Mouse (Mus musculus): ENCODE measurements around the gene Sh3d19. TPM values are rescaled to one million over a fixed set of nuclear protein-coding genes. Genes with fewer than 3 reads are reported as not detected.

Sh3d19 gene
- total and polyA plus RNA-seq, 3 experiments: 0.16 to 0.76 (median 0.33) TPM

DNA sequence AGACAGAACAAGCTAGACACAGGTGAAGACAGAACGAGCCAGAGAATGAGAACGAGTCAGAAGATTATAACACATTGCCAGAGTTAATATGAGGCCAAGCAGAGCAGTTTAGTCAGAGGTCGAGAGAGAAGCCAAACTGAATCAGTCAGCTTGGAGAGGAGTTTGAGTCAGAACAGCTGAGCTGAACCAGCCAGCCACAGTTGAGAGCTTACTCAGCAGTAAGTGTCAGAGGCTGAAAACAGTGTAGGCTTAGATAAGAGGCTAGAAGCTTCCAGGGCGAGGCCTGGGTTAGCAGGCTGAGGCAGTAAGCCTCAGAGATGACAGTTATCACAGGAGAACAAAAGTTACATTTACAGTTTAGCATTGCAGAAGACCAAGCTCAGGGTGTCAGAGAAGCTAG, 137.7 kb downstream of the Sh3d19 start:
- no peak overlapping the region for H3K9ac ChIP-seq (ENCODE audit: insufficient read depth, low read depth)
- H3K4me2 ChIP-seq (ENCODE audit: insufficient read depth, low read depth, poor library complexity, severe bottlenecking): no peak overlapping the region
- in situ Hi-C loops (cut with MboI; ENCODE audit: low pct_ligation_motif_present, low pct_unique_long_range_greater_than_20kb, low sequenced_read_pairs): loop anchor here (25.0 kb wide), 1 partner anchor 396 kb away; no protein-coding TSS in a partner anchor

DNA sequence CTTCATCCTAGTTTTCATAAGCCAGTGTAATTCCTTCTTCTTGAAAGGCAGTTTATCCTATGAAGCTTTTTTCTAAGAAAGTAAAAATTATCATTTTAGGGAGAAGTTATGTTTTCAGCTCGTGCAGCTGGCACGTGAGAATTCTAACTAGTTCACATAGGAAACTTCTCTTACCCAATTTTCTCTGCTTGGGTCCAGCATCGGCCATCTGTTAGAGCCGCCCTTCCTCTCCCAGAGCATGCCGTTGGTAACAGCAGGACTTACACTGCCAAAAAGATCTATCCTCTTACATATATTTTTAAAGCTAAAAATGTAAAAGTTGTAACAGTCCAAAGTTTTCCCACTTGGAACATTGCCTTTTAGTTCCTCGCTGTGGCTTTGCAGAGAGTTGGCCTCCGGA, 138.2 kb downstream of the Sh3d19 start:
- Histone ChIP-seq H3K27ac (ENCODE audit: insufficient read depth, low read depth) (no peak overlapping the region), H3K4me2 (ENCODE audit: insufficient read depth, low read depth, poor library complexity, severe bottlenecking) (no peak overlapping the region), H3K4me3 (replicated peaks in 1 of 3; ENCODE audit: low read depth in 2 of 3, low read length in 2 of 3, poor library complexity in 1 of 3) (no peak overlapping the region), H3K36me3 (replicated peaks in 1 of 2; ENCODE audit: control insufficient read depth in 1 of 2, insufficient read depth in 1 of 2, low read length in 1 of 2) (no peaks in the 10 kb centered on the region), H3K79me2 (replicated peaks; ENCODE audit: control insufficient read depth, extremely low read depth, insufficient read depth, poor library complexity, severe bottlenecking) (no peaks in the 10 kb centered on the region), H3K27me3 (replicated peaks) (no peaks in the 10 kb centered on the region), H3K4me1 (ENCODE audit: control insufficient read depth in 1 of 2, insufficient read depth in 2 of 2) (peaks cover 0 to 8% of the 10 kb centered on the region in 2 experiments; a peak in 3 of 4 replicates), H3K9ac (ENCODE audit: insufficient read depth, low read depth) (no peak overlapping the region), H3K9me3 (replicated peaks; ENCODE audit: low read length) (no peaks in the 10 kb centered on the region)
- no peak for DNase-seq (ENCODE audit: extremely low read depth)
- dilution Hi-C loops (cut with MboI; ENCODE audit: extremely low pct_ligation_motif_present, extremely low pct_unique_long_range_greater_than_20kb, low sequenced_read_pairs): no loop called here
- in situ Hi-C loops (cut with MboI; ENCODE audit: low pct_ligation_motif_present, low pct_unique_long_range_greater_than_20kb, low sequenced_read_pairs): loop anchor here (25.0 kb wide), 1 partner anchor 397 kb away; no protein-coding TSS in a partner anchor
- TF ChIP-seq MAZ (IDR thresholded peaks at IDR 0.05; ENCODE audit: low read depth, low read length): no peak
- TF ChIP-seq TCF12 (IDR thresholded peaks at IDR 0.05; ENCODE audit: low read depth, low read length): no peak
- no peak for TF ChIP-seq IRF4 (IDR thresholded peaks at IDR 0.05; ENCODE audit: low read depth, low read length)

More for the DNA sequence above, 137.7 kb downstream of the Sh3d19 start:
- H3K79me2 ChIP-seq (replicated peaks; ENCODE audit: control insufficient read depth, extremely low read depth, insufficient read depth, poor library complexity, severe bottlenecking): no peaks in the 10 kb centered on the region
- H3K9me3 ChIP-seq (replicated peaks; ENCODE audit: low read length): no peaks in the 10 kb centered on the region
- no peak overlapping the region for H3K27ac ChIP-seq (ENCODE audit: insufficient read depth, low read depth)
- no peaks in the 10 kb centered on the region for H3K27me3 ChIP-seq (replicated peaks)
- peaks cover 0 to 8% of the 10 kb centered on the region in 2 experiments; a peak in 3 of 4 replicates for H3K4me1 ChIP-seq (ENCODE audit: control insufficient read depth in 1 of 2, insufficient read depth in 2 of 2)
- H3K36me3 ChIP-seq (replicated peaks in 1 of 2; ENCODE audit: control insufficient read depth in 1 of 2, insufficient read depth in 1 of 2, low read length in 1 of 2): no peaks in the 10 kb centered on the region
- no peak for TF ChIP-seq POLR2A (IDR thresholded peaks at IDR 0.05; ENCODE audit: low read depth, low read length)
- no peak for TF ChIP-seq UBTF (IDR thresholded peaks at IDR 0.05; ENCODE audit: low read depth, low read length)
- no peak for TF ChIP-seq RAD21 (IDR thresholded peaks at IDR 0.05; ENCODE audit: low read depth, low read length)
- TF ChIP-seq ELF1 (IDR thresholded peaks at IDR 0.05; ENCODE audit: low read depth, low read length): no peak
- TF ChIP-seq NELFE (IDR thresholded peaks at IDR 0.05; ENCODE audit: low read depth, low read length): no peak
- TF ChIP-seq GABPA (IDR thresholded peaks at IDR 0.05; ENCODE audit: insufficient replicate concordance, low read depth, low read length): no peak
- no peak for TF ChIP-seq ZNF384 (IDR thresholded peaks at IDR 0.05; ENCODE audit: low read depth, low read length)
- no peak for TF ChIP-seq JUN (IDR thresholded peaks at IDR 0.05; ENCODE audit: insufficient read depth, low read depth, low read length)
- no peak for TF ChIP-seq MEF2A (IDR thresholded peaks at IDR 0.05; ENCODE audit: borderline replicate concordance, low read depth, low read length)
- DNase-seq (ENCODE audit: extremely low read depth): no peak
- H3K4me3 ChIP-seq (replicated peaks in 1 of 3; ENCODE audit: low read depth in 2 of 3, low read length in 2 of 3, poor library complexity in 1 of 3): no peak overlapping the region
- dilution Hi-C loops (cut with MboI; ENCODE audit: extremely low pct_ligation_motif_present, extremely low pct_unique_long_range_greater_than_20kb, low sequenced_read_pairs): no loop called here

DNA sequence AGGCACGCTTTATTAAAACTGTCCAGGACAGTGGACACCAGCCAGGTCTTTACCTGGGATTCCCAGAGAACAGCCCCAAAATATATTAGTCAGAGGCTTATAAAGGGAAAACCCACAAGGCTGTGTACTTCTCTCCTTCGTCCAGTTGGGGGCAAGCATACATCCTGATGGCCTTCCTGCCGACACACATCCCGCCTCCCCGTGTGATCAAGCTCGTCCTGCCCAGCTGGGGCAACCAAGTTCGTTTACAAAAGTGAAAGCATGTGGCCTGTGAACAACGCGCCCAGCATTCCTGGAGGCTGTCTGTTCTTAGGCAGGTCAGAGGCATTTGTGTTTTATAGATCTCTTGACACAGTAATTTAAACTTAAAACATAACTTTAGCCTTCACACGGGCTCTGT, 139.2 kb downstream of the Sh3d19 start:
- Histone ChIP-seq H3K4me2 (ENCODE audit: insufficient read depth, low read depth, poor library complexity, severe bottlenecking) (peak overlapping the region; percentile 92), H3K27me3 (replicated peaks) (no peaks in the 10 kb centered on the region), H3K9me3 (replicated peaks; ENCODE audit: low read length) (no peaks in the 10 kb centered on the region), H3K9ac (ENCODE audit: insufficient read depth, low read depth) (peak overlapping the region; percentile 63), H3K36me3 (replicated peaks in 1 of 2; ENCODE audit: control insufficient read depth in 1 of 2, insufficient read depth in 1 of 2, low read length in 1 of 2) (no peaks in the 10 kb centered on the region), H3K4me1 (ENCODE audit: control insufficient read depth in 1 of 2, insufficient read depth in 2 of 2) (peaks cover 0 to 8% of the 10 kb centered on the region in 2 experiments; a peak in 3 of 4 replicates), H3K27ac (ENCODE audit: insufficient read depth, low read depth) (no peak overlapping the region), H3K79me2 (replicated peaks; ENCODE audit: control insufficient read depth, extremely low read depth, insufficient read depth, poor library complexity, severe bottlenecking) (no peaks in the 10 kb centered on the region), H3K4me3 (replicated peaks in 1 of 3; ENCODE audit: low read depth in 2 of 3, low read length in 2 of 3, poor library complexity in 1 of 3) (peak overlapping the region in 2 of 3 experiments; percentile 9 to 36)
- in situ Hi-C loops (cut with MboI; ENCODE audit: low pct_ligation_motif_present, low pct_unique_long_range_greater_than_20kb, low sequenced_read_pairs) (loop anchor here (25.0 kb wide), 1 partner anchor 398 kb away; no protein-coding TSS in a partner anchor), dilution Hi-C loops (cut with MboI; ENCODE audit: extremely low pct_ligation_motif_present, extremely low pct_unique_long_range_greater_than_20kb, low sequenced_read_pairs) (no loop called here)
- DNase-seq (ENCODE audit: extremely low read depth): peak; percentile 89
- TF ChIP-seq SMC3 (IDR thresholded peaks at IDR 0.05; ENCODE audit: low read depth, low read length) (peak; percentile 28), MAFK (IDR thresholded peaks at IDR 0.05; ENCODE audit: insufficient replicate concordance, low read length) (no peak), ZC3H11A (IDR thresholded peaks at IDR 0.05; ENCODE audit: low read depth, low read length) (no peak), JUN (IDR thresholded peaks at IDR 0.05; ENCODE audit: insufficient read depth, low read depth, low read length) (no peak), ELF1 (IDR thresholded peaks at IDR 0.05; ENCODE audit: low read depth, low read length) (0 out of 2 replicates have a peak, but pooled peaks have one; percentile 24), MAX (IDR thresholded peaks at IDR 0.05; ENCODE audit: low read length) (peak; percentile 80), GABPA (IDR thresholded peaks at IDR 0.05; ENCODE audit: insufficient replicate concordance, low read depth, low read length) (no peak), IRF4 (IDR thresholded peaks at IDR 0.05; ENCODE audit: low read depth, low read length) (peak; percentile 24; the same call in 1 of the 2 replicates), TBP (conservative IDR thresholded peaks at IDR 0.05; ENCODE audit: low read depth, low read length) (0 out of 2 replicates have a peak, but pooled peaks have one; percentile 18), NELFE (IDR thresholded peaks at IDR 0.05; ENCODE audit: low read depth, low read length) (peak; percentile 27; the same call in 1 of the 2 replicates), RCOR1 (conservative IDR thresholded peaks at IDR 0.05; ENCODE audit: low read depth, low read length) (no peak), MYC (IDR thresholded peaks at IDR 0.05; ENCODE audit: low read depth, low read length) (peak; percentile 83), ZKSCAN1 (IDR thresholded peaks at IDR 0.05; ENCODE audit: borderline replicate concordance, low read depth, low read length) (no peak), USF2 (conservative IDR thresholded peaks at IDR 0.05; ENCODE audit: low read depth, low read length) (no peak), MXI1 (IDR thresholded peaks at IDR 0.05; ENCODE audit: low read depth, low read length) (peak; percentile 75; the same call in 1 of the 2 replicates), ZNF384 (IDR thresholded peaks at IDR 0.05; ENCODE audit: low read depth, low read length) (no peak), CTCF (conservative IDR thresholded peaks at IDR 0.05 in 1 of 2, IDR thresholded peaks at IDR 0.05 in 1 of 2; ENCODE audit: low read depth in 2 of 2, low read length in 2 of 2) (peak; percentile 28 to 70; a peak in 2 of 4 replicates), RAD21 (IDR thresholded peaks at IDR 0.05; ENCODE audit: low read depth, low read length) (peak; percentile 44), EP300 (IDR thresholded peaks at IDR 0.05; ENCODE audit: low read length) (no peak)
